Mouse (Mus musculus) R1 (cell line): ENCODE measurements around the gene Mxd4.

ENCODE experiments used
- DNase-seq: peaks from one replicate; pipeline ENCODE4 v3.0.0-alpha.2; 2018; ENCODE audit warnings: low read depth, low spot score

Gene Mxd4

DNA sequence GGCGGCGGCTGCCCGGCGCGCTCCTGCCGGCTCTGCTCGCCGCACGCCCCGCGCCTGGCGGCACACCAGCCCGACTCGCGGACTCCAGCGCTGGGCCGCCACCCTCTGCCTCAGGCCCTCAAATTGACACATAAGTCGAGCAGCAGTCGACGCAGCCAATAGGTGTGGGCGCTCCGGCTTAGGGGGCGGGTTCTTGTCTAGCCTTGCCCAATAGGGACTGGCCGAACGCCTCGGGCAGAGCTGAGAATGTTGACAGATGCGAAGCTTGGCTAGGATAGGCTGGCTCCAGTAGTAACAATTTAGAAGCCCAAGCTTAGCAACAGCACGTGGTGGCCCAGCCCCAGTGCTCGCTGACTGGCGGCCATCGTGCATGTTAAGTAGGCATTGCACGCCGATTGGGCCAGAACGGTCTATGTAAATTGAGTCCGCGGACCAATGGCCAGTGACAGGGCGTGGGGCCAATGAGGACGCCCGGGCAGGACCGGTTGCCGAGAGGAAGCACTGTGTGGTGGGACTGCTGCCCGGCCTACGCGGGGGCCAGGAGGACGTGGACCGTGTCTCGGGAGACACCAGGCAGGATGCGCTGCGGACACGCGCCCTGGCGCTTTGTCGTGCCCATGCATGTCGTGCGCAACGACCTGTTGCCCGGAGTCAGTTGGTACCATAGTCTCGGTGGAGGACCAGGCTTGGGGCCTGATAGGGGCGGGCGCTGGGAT, at the start of gene Mxd4:
TSS of gene Mxd4 (minus strand) at position 120 of the 716 bp plus-strand sequence.
- peak; percentile 100 for DNase-seq

DNA sequence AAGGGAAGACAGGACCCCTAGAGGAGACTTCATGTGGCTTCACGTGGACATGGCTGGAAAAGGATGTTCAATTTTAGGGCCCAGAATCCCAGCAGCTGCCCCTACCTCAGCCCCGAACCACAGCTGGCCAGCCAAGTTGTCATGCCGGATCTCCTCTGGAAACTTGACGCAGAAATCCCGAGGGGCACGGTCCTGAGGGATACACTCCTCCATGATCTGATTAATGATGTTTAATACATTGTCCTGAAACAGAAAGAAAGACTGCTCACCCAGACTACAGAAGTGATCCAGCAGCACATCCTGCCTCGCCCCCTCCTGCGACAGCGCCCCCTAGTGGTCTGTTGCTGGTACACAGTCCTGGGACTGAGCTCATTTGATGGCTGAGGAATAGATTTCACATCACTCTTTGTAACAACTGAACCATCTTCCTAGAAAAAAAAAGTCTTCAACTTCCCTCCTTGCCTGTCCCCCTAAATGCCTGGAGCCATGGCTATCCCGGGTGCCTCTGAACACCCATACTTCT, 48.4 kb upstream of the Mxd4 start:
- peak; percentile 52 for DNase-seq

DNA sequence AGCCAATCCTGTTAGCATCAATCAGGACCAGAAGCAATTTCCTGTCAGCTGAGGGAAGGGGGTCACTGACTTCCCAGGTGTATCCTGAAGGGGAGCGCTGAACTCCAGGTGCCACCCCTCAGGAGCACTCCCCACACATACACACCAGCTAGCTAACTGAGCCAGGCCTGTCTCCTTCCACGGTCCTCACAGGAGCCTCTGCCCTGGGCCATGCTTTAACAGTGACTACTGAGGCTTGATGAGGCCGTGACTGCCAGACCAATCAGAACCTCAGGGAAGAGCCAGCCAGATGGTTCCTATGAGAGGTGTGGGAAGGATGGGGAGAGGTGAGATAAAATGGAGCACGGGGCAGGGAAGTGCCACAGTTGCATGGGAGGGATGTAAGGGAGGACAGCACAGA, 47.5 kb upstream of the Mxd4 start:
- no peak for DNase-seq

DNA sequence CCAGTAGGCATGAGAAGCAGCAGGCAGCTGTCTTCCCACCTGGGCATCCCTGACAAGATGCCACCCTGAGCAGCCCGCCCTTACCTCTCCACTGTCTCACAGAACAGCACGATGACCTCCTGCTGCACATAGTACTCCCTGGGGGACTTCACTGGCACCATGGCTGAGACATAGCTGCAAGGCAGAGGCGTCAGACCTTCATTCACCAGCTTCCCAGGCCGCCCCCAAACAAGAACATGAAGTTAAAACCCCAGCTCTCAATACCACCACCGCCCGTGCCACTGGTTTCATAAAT, 45.6 kb upstream of the Mxd4 start:
- DNase-seq = no peak

DNA sequence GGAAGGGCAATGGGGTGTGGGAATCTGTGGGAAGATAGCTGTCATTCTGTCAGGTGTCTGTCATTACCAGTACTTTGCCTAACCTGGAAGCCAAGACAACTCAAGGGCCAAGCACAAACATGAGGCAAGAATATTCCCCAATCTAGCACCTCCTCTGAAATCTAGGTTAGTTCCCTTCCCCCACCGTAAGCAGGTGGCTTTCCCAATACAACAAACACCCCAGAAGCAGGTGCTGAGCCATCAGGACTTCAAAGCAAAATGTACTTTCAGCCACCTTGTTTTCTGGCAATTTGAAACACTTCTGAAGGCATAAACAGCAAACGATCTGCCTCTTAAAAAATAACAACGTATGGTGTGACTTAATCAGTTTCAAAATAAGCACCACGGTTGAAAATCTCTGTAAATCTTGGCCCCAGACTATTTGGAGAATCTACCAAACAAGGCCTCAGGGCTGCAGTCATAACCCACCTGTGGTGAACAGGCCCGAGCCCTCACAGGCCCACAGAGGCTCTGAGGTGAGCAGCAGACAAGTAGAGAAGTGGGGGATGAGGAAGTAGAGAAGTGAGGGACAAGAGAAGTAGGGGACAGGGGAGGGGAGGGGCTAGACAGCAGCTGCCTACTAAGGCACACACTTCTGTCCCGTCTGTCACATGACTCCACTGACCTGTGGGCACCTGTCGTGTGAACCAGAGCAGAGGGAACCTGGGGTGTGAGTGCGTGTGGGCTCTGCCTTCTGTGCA, 45.1 kb upstream of the Mxd4 start:
- no peak for DNase-seq

DNA sequence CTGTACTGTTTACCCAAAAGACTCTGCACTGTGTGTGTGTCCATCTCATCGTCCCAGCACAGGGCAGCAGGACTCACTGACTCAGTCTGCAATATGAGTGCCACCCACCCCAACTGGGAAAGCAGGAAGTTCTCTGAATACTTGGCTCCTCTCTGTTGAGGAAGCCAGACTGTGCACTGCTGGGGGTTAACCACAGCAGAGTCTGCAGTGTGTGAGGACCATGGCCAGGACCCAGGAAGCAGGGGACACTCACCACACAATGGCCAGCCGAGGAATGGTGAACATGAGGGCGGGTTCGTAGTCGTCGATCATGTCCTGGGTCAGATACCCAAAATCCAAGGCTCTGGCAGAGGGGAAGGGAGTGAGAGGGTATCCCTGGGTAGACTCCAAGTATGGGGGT, 44.4 kb upstream of the Mxd4 start:
- no peak for DNase-seq

DNA sequence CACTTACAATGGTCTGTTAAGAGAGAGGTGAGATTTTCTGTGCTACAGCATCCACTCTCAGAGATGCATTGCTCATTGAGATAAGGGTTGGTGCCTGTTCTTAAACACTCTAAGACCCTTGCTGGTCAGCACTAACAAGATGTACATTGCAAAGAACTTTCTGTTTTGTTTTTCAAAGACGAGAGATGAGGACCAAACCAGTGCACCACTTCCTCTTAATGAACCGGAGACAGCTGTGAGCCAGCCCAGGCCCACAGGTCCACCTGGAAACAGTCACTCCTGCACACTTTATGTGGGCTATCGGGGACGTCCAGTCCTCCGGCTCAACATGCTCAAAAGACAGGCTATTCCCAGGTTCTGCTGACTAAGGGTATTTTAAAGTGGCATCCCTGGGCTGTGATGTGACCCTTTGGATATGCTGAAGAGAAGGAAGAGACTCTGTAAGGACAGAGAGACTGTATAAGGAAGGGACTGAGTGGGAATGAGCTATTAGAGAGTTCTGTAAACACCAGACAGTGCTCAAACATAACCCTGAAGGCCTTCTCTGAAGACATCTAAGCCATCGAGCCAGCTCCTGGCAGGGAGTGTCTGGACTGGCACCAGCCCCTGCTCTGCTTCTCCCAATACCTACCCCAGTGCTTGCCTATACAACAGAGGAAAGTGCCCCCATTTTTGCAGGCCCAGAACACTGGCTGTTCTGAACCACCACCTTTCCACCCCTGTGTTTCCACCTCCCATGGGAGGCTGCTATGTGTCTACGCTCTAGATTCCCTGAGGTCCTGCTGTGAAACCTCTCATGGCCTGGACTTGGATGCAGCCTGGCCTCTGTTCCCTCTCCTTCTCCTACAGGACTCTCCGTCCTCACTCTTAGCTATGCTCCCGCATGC, 43.3 kb upstream of the Mxd4 start:
- DNase-seq = no peak

DNA sequence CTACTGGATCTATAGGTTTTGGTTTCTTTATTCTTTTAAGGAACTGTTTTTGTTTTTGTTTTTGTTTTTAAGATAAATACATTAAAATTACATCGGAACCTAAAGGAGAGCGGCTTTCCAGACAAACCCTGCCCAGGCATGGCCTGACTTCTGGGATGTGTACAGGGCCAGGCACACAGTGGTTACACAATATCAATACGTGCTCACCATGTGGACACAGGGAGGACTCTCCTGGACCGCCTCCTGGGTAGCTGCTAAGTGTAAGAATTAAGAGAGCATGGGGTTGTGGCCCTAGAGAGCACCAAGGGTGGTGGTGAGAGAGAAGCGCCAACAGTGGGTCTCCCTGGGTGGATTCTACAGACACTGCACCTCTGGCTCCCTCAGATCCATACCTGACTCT, 42.0 kb upstream of the Mxd4 start:
- no peak for DNase-seq

DNA sequence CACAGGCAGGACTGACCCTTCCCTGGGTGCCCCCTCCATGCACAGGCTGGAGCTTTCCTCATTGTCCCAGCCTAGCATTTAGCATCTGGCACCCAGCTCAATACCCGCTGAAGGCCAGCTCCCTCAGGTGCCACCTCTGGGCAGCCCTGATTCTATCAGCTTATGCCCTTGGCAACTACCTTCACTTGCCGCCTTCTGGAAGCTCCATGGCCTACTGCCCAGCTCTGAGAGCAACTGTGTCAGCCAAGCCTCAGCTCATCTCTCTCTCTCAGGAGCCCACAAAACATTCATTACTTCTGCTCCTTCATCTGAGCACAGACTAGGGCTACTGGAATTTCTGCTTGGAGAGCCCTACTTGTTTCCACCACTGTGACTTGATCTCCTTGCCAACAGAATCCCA, 38.0 kb upstream of the Mxd4 start:
- no peak for DNase-seq

DNA sequence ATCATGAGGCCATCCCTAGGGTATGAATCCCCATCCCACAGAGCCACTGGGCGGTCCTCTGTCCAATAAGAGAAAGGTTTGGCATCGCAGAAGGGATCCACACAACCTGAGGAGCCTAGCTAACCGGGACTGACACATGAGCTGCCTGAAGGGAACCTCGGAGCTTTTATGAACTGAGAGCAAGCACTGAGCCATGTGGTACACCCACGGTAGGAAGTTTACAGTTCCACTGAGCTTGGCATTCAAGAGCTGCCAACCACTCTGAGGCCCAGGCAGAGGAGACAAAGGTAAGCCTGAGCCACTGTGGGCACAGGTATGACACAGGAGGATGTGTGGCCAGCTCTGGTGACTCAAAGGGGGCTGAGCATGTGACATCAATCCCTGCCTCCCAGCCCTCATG, 37.0 kb upstream of the Mxd4 start:
- no peak for DNase-seq

DNA sequence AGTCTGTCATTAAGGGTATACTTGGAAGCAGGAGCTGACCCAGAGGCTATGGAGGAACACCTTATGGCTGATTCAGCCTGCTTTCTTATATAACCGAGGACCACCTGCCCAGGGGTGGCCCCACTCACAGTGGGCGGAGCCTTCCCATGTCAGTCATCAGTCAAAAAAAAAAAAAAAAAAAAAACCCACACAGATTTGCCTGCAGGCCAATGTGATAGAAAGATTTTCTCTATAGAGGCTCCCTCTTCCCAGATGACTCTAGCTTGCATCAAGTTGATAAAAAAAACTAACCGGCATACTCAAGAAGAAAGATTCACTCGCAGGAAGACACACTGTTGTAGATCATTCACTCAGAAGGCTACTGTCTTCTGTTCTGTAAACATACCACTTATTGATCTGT, 32.5 kb upstream of the Mxd4 start:
- no peak for DNase-seq

DNA sequence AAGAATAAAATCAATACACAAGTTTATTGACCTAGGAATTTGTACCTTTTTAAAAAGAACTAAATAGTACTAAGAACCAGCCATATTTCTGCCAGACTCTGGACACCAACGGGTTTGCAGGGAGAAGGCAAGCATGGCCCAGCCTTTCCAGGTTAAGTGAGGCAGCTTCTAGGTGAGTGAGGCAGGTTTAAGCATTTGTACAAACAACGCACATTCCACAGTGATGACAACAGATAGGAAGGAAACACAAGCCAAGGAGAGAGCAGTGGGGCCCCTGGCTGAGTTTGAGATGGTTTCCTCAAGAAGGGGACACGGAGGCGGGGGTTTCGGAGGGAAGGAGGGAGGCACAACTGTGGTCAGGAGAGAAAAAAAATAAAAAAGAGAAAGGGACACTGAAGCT, 31.2 kb upstream of the Mxd4 start:
- DNase-seq = no peak

DNA sequence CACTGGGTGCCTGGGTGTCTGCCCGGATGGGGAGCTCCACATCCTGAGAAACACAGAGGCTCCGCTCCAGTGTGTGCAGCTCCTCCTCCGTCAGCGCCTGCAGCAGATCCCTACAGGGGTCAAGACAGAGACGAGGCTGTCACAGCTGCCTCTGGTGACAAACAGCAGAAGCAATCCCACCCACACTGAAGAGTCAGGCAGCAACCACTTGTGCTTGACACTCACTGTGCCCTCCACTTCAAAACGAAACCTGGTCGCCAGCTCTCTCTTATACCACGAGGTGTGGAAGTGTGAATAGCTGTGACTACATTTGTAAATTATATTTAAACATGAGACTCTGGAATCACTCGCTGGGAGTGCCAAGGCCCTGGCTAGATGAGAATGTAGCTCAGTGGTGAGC, 30.2 kb upstream of the Mxd4 start:
- DNase-seq = no peak

DNA sequence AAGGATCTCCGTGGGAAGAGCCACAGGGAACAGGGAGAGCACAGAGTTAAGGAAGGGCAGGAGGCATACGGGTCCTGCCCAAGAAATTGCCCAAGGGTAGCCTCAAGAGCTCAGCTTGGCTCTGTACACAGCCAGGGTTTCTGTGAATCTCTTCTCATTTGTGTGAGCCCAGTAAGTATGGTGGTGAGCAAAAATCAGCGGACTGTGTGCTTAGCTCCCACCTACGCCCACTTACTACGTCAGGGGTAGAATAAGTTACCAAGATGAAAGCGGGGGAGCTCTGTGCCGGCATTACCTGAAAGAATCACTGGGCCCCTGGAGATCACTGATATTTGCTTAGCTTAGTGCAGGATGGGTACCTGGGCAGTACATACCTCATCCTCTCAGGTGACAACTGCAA, 28.5 kb upstream of the Mxd4 start:
- DNase-seq = no peak

DNA sequence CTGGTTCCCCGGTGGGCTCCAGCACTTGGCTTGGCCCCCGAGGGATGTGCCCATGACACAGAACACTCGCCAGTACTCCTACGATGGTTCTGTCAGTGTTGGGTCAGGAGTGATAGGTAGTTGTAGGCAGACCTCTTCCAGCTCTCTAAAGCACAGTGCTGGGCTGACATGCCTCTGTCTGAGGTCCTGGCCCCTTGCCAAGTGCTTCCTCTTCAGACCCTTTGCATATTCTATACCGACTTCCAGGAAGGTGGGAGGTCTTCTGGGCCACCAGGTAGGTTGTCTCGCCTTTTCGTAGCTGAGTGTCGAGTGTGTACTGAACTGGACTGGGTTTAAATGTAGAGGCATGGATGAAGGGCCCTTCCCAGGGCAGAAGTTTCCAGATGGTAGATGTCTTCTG, 26.1 kb upstream of the Mxd4 start:
- no peak for DNase-seq

DNA sequence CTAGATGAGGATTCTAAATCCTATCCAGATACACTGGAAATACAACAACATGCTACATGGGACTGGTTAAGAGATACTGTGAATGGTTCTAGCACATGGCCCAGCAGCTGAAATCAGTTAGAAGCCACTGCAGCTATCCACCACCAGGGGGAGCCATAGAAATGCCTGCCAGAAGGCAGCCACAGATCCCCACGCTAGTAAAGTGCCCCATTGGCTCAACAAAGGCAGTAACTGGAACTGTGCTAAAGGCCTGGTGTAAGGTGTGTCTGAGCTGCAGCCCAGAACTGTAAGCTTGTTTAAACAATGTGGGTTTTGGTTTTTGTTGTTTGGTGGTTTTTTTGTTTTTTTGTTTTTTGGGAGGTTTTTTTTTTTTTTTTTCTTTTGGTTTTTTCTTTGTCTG, 22.8 kb upstream of the Mxd4 start:
- DNase-seq = peak; percentile 93

DNA sequence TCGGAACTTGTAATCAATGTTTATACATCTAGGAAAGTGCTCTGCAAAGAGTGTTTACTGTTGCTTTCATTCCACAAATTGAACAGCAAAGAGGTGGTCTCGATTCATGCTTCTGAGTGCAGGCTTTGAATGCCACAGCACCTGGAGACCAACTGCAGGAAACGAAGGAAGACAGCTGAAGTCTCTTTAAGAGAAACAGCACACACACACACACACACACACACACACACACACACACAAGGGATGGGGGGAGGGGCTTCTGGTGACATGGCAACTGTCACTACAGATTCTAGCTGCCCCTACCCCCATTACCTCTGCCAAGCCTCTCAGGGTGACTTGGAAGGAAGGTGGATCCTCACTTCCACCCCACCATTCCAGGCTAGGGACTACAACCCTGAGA, 20.0 kb upstream of the Mxd4 start:
- no peak for DNase-seq

DNA sequence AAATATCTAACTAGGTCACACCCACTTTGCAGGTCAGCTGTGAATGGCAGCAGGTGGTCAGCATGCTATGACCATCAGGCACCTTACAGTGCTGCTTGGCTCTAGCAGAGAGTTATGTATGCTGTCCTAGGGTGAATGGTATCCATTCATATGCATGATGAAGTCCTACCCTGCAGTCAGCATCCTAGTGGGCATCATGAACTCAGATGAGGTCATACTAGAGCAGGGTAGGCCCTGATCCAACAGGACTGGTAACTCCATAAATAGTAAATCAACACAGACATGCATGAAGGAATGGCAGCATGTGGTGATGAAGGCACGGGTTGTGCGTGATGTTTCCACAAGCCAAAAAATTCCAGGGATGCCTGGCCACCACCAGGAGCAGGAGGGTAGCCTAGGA, 18.3 kb upstream of the Mxd4 start:
- DNase-seq = no peak

DNA sequence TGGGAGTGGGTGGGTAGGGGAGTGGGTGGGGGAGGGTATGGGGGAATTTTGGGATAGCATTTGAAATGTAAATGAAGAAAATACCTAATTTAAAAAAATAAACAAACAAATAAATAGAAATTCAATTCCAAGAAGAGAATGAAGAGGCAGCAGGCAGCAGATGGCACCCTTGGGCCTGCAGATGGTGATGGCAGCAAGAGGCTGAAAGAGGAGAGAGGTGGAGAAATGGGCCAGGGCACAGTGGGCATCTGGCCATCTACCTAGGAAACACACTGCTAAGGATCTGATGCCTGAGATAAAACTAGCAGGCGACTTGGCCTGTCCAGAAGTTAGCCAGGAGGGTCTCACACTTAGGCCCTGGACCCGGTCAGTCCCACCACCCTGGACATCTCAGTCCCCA, 17.4 kb upstream of the Mxd4 start:
- no peak for DNase-seq

DNA sequence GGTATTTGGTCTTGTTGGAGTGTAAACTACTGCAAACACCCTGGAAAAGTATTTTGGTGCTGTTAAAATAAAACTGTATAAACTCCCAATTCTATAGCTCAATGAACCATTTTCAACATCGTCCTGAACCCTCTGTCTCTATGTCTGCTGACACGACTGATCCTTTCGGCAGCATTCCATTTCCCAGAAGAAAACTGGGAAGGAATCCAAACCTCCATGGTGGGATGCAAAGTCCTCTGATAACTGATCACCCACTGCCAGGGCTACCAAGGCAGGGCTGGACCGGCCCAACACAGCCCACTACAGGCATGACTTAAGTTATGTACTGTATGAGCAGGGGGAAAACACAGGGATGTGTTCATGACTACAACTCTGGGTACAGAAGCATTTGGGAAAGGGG, 14.5 kb upstream of the Mxd4 start:
- no peak for DNase-seq

DNA sequence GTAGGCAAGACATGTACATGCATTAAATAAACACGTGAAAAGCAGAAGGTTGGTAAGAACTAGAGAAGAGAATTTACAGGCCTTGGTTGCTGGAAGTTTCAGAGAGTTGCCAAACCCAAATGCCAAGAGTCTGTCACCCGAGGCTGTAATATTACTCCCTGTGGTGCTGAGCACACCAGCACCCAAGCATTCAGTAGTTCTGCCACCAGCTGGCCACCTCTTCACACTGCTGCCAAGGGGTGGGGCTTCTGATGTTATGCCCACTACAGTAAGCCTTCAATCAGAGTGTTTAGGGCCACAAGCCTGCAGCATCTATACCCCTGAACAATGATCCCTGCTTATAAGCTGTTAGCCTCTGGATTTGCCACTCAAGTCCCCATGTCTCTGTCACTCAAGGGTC, 13.9 kb upstream of the Mxd4 start:
- no peak for DNase-seq

DNA sequence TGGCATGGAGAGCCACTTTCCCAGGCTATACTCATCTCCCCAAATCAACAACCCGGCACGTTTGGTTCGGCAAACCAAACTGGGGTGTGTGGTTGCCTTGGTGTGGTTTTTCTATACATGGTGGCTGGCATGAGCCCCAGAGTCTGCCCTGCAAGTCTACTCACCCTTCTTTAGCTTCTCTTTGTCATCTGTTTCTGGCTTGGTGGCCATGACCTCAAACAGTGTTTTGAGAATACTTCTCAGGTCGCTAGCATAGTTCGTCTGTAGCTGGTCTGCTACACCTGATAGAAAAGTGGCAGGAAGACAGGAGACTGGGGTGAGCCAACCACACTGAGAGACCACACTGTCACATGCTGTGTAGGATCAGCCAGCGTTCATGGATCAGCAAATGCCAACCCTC, 11.1 kb upstream of the Mxd4 start:
- DNase-seq = no peak

DNA sequence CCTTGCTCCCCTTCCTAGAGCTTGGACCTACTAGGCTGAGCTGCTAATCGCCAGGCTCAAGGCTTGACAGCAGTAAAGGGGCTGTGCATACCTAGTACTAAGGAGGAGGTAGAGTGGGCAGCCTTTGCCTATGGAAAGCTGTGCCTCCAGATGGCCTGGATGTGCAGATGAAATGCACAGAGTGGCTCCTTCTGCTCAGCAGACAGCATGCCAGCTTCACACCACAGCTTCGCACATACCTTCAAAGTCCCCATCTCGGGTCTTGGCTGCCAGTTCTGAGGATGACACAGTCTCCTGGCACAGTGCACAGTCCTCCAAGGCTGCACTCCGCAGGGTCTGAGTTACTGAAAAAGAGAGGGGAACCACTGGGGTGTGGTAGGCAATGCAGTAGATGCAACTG, 9.7 kb upstream of the Mxd4 start:
- no peak for DNase-seq
